Mouse (Mus musculus) cerebellum, adult 2 months (tissue): Measurements from ENCODE around the gene Hnrnpl. TPM values are rescaled to one million over a fixed set of nuclear protein-coding genes. Genes with fewer than 3 reads are reported as not detected.
"Not testable (repeated sequence)": the region's sequence is repeated elsewhere in the genome, so short reads cannot be mapped to it uniquely, and the experiment has no call there.

ENCODE experiments used
- DNase-seq, 2 experiments: peaks; one replicate each; pipeline ENCODE4 v3.0.0; 2021
- H3K27ac ChIP-seq: fragments of 200-500 bp; 2 replicates; pipeline ENCODE4 v1.5.1; 2012; ENCODE audit warnings: low read length, control low read depth, inconsistent platforms; ENCODE audit not compliant: insufficient read depth
- H3K27me3 ChIP-seq: fragments of 200-500 bp; 2 replicates; pipeline ENCODE4 v1.6.1; 2012; ENCODE audit warnings: inconsistent platforms, mild to moderate bottlenecking, low read length, moderate library complexity; ENCODE audit not compliant: control insufficient read depth, insufficient read depth
- H3K4me1 ChIP-seq: fragments of 200-500 bp; 2 replicates; pipeline ENCODE4 v1.6.1; 2011; ENCODE audit warnings: low read length; ENCODE audit not compliant: control insufficient read depth, insufficient read depth
- H3K4me3 ChIP-seq: fragments of 200-500 bp; replicated peaks from 2 replicates; pipeline ENCODE3; 2011; ENCODE audit warnings: mild to moderate bottlenecking, low read depth, low read length, control low read depth; ENCODE audit not compliant: insufficient read depth
- CTCF ChIP-seq: fragments of 200-500 bp; IDR thresholded peaks from 2 replicates; pipeline ENCODE4 v1.5.1; 2011; ENCODE audit warnings: low read depth, mild to moderate bottlenecking, control low read depth, low read length, moderate library complexity, borderline replicate concordance; ENCODE audit not compliant: insufficient read depth
- POLR2A ChIP-seq: fragments of 200-500 bp; IDR thresholded peaks from 2 replicates; pipeline ENCODE4 v1.6.1; 2011; ENCODE audit warnings: low read length, control low read depth, borderline replicate concordance; ENCODE audit not compliant: insufficient read depth
- WGBS: fragments of 180-500 bp; shearing (Covaris S2); methylation state at CpG from one replicate; pipeline ENCODE4 v1.1.7; 2018; 5-methylcytosine and 5-hydroxymethylcytosine counted together
- polyA plus RNA-seq: library from polyadenylated mRNA; depleted of rRNA; stranded (reverse); fragments of >200 nt; gene quantifications from 2 replicates; pipeline ENCODE4 v1.2.3, GENCODE M21; 2012; rRNA removed

The Hnrnpl gene
- polyA plus RNA-seq, 1 experiment, result 366 TPM

- DNase-seq, result no peak
- TF ChIP-seq CTCF (no peak), POLR2A (no peak)
- no peaks in the 10 kb centered on the region for H3K4me1 ChIP-seq
- 26% methylated on average over 9 of the region's 9 CpGs for WGBS
- no peak overlapping the region for H3K27ac ChIP-seq
- H3K4me3 ChIP-seq, result no peak overlapping the region
- no peaks in the 10 kb centered on the region for H3K27me3 ChIP-seq
Observed at GRCm38 (mm10) chr7:28864288-28864750, 56.0 kb downstream of the Hnrnpl start.

GRCm38 (mm10) chr7:28865481-28866300, 57.4 kb downstream of the Hnrnpl start:
- TF ChIP-seq CTCF (no peak), POLR2A (no peak)
- DNase-seq, result no peak
- H3K27ac ChIP-seq, result no peak overlapping the region
- H3K4me1 ChIP-seq, result no peaks in the 10 kb centered on the region
- no peak overlapping the region for H3K4me3 ChIP-seq
- 54% methylated on average over 33 of the region's 33 CpGs for WGBS
- H3K27me3 ChIP-seq, result no peaks in the 10 kb centered on the region

- no peak for DNase-seq
- TF ChIP-seq POLR2A (no peak), CTCF (no peak)
- Histone ChIP-seq H3K4me1 (no peaks in the 10 kb centered on the region), H3K4me3 (no peak overlapping the region), H3K27ac (no peak overlapping the region), H3K27me3 (no peaks in the 10 kb centered on the region)
- 87% methylated on average over 28 of the region's 28 CpGs for WGBS
Observed at GRCm38 (mm10) chr7:28866769-28867507, 58.6 kb downstream of the Hnrnpl start.

GRCm38 (mm10) chr7:28867508-28868340, 59.4 kb downstream of the Hnrnpl start:
- peak; percentile 67 for TF ChIP-seq CTCF
- H3K4me1 ChIP-seq, result not testable (repeated sequence)

GRCm38 (mm10) chr7:28870901-28871664, 62.7 kb downstream of the Hnrnpl start:
- WGBS, result 87% methylated on average over 24 of the region's 24 CpGs
- TF ChIP-seq POLR2A (no peak), CTCF (no peak)
- no peak overlapping the region for H3K4me3 ChIP-seq
- DNase-seq, result no peak
- H3K4me1 ChIP-seq, result no peaks in the 10 kb centered on the region
- no peak overlapping the region for H3K27ac ChIP-seq
- H3K27me3 ChIP-seq, result no peaks in the 10 kb centered on the region

More at GRCm38 (mm10) chr7:28867508-28868340, 59.4 kb downstream of the Hnrnpl start:
- H3K27ac ChIP-seq, H3K27me3 ChIP-seq: not testable (repeated sequence)
- peak; percentile 62 to 75 for DNase-seq
- H3K4me3 ChIP-seq, result peak overlapping the region; percentile 28
- 18% methylated on average over 23 of the region's 23 CpGs for WGBS

Other genes with a start within 250 kb of the Hnrnpl start
- 54.1 and 54.9 TPM in 2 replicates for gene Samd4b, start 210.4 kb upstream of the Hnrnpl start, polyA plus RNA-seq
- gene Pak4, start 210.4 kb upstream of the Hnrnpl start, polyA plus RNA-seq, result 8.3 and 8.5 TPM in 2 replicates
- 0.90 and 1.4 TPM in 2 replicates for gene Acp7, start 177.2 kb upstream of the Hnrnpl start, polyA plus RNA-seq
- 66.4 and 68.8 TPM in 2 replicates for gene Fbxo27, start 115.7 kb upstream of the Hnrnpl start, polyA plus RNA-seq
- 6.7 TPM in 2 replicates for gene Fbxo17, start 91.7 kb upstream of the Hnrnpl start, polyA plus RNA-seq
- 101 and 113 TPM in 2 replicates for gene Mrps12, start 66.7 kb upstream of the Hnrnpl start, polyA plus RNA-seq
- gene Sars2, start 66.5 kb upstream of the Hnrnpl start, polyA plus RNA-seq, result 21.5 and 23.8 TPM in 2 replicates
- 1.6 and 3.1 TPM in 2 replicates for gene Ccer2, start 52.4 kb upstream of the Hnrnpl start, polyA plus RNA-seq
- 282 and 298 TPM in 2 replicates for gene Sirt2, start 41.8 kb upstream of the Hnrnpl start, polyA plus RNA-seq
- 39.6 and 40.0 TPM in 2 replicates for gene Nfkbib, start 41.0 kb upstream of the Hnrnpl start, polyA plus RNA-seq
- 3.0 and 3.1 TPM in 2 replicates for gene Rinl, start 19.6 kb upstream of the Hnrnpl start, polyA plus RNA-seq
- gene Ech1, start 16.7 kb downstream of the Hnrnpl start, polyA plus RNA-seq, result 106 and 115 TPM in 2 replicates
- gene Lgals4, start 25.3 kb downstream of the Hnrnpl start, polyA plus RNA-seq, result 6.9 and 8.3 TPM in 2 replicates
- gene Lgals7, start 55.3 kb downstream of the Hnrnpl start, polyA plus RNA-seq, result 0.16 TPM in 1 of 2 replicates, not detected in the other
- gene Capn12, start 72.9 kb downstream of the Hnrnpl start, polyA plus RNA-seq, result 0.41 and 0.46 TPM in 2 replicates
- gene Actn4, start 153.8 kb downstream of the Hnrnpl start, polyA plus RNA-seq, result 129 and 135 TPM in 2 replicates
- 322 and 331 TPM in 2 replicates for gene Eif3k, start 173.3 kb downstream of the Hnrnpl start, polyA plus RNA-seq
- 1.2 and 1.3 TPM in 2 replicates for gene Map4k1, start 173.5 kb downstream of the Hnrnpl start, polyA plus RNA-seq